Mouse (Mus musculus) hindbrain, embryonic 14.5 days (tissue): ENCODE data around the gene Fut2. TPM values are rescaled to one million over a fixed set of nuclear protein-coding genes. Genes with fewer than 3 reads are reported as not detected.
A peak's percentile ranks its signal among the peaks of the same experiment; 100 is the strongest.

Source experiments
- ATAC-seq: fragments of 200-750 bp; cut with Nextera tagmentation; 2 replicates; pipeline ENCODE4 v1.8.0; 2017; ENCODE audit warnings: moderate number of reproducible peaks, mild to moderate bottlenecking, moderate TSS enrichment, moderate library complexity; ENCODE audit not compliant: low FRiP score
- DNase-seq: peaks from one replicate; pipeline ENCODE4 v3.0.0-alpha.2; 2015; ENCODE audit warnings: low spot score
- H3K27ac ChIP-seq: fragments of 300-500 bp; sonication (generic); 2 replicates; pipeline ENCODE4 v1.5.1; 2014; ENCODE audit warnings: mild to moderate bottlenecking, moderate library complexity
- H3K27me3 ChIP-seq: fragments of 300-500 bp; sonication (generic); 2 replicates; pipeline ENCODE4 v1.6.1; 2014; ENCODE audit warnings: mild to moderate bottlenecking, low read length, mixed read lengths; ENCODE audit not compliant: control insufficient read depth, insufficient read depth
- H3K36me3 ChIP-seq: fragments of 300-500 bp; sonication (generic); replicated peaks from 2 replicates; pipeline ENCODE4 v1.6.1; 2014; ENCODE audit not compliant: control insufficient read depth, insufficient read depth
- H3K4me1 ChIP-seq: fragments of 300-500 bp; sonication (generic); replicated peaks from 2 replicates; pipeline ENCODE4 v1.6.1; 2014; ENCODE audit warnings: antibody characterized with exemption, low read length, mixed read lengths; ENCODE audit not compliant: control insufficient read depth, insufficient read depth
- H3K4me2 ChIP-seq: fragments of 300-500 bp; sonication (generic); replicated peaks from 2 replicates; pipeline ENCODE4 v1.6.1; 2014; ENCODE audit warnings: mild to moderate bottlenecking, moderate library complexity
- H3K4me3 ChIP-seq: fragments of 300-500 bp; sonication (generic); replicated peaks from 2 replicates; pipeline ENCODE4 v1.5.1; 2014; ENCODE audit warnings: mild to moderate bottlenecking, low read length
- H3K9ac ChIP-seq: fragments of 300-500 bp; sonication (generic); 2 replicates; pipeline ENCODE4 v1.6.1; 2014
- H3K9me3 ChIP-seq: fragments of 300-500 bp; sonication (generic); 2 replicates; pipeline ENCODE4 v1.6.1; 2016; ENCODE audit warnings: low read length; ENCODE audit not compliant: control insufficient read depth
- WGBS: fragments of 180-500 bp; shearing (Covaris S2); extraction: QIAGEN DNeasy Blood & Tissue Kit; methylation state at CpG from one replicate; pipeline ENCODE4 v1.1.7; 2014; 5-methylcytosine and 5-hydroxymethylcytosine counted together
- polyA plus RNA-seq: library from polyadenylated mRNA; unstranded; fragments of >200 nt; fragmentation: Nextera tagmentation; extraction: Ambion mirVana; gene quantifications from 2 replicates; pipeline ENCODE4 v1.2.1, GENCODE M21; 2014

Gene Fut2
- polyA plus RNA-seq, 1 experiment from 2014 or later, result 0.11 TPM

GRCm38 (mm10) chr7:45709677-45710355 lies 43.6 kb upstream of the Fut2 start:
- 55% methylated on average over 14 of the region's 14 CpGs for WGBS
- 0 out of 2 replicates have a peak overlapping the region, but pooled peaks have one; percentile 13 for H3K4me2 ChIP-seq
- no peak overlapping the region for H3K4me3 ChIP-seq
- no peak overlapping the region for H3K9ac ChIP-seq
- H3K27me3 ChIP-seq, result no peaks in the 10 kb centered on the region
- H3K4me1 ChIP-seq, result peaks cover 57% of the 10 kb centered on the region
- no peaks in the 10 kb centered on the region for H3K9me3 ChIP-seq
- peaks cover 38% of the 10 kb centered on the region for H3K36me3 ChIP-seq
- no peak for ATAC-seq
- DNase-seq, result no peak
- H3K27ac ChIP-seq, result peak overlapping the region; percentile 30; the same call in 1 of the 2 replicates

GRCm38 (mm10) chr7:45709036-45709435 lies 42.8 kb upstream of the Fut2 start:
- no peak for ATAC-seq
- Histone ChIP-seq H3K9ac (no peak overlapping the region), H3K27ac (peak overlapping the region; percentile 43; the same call in 1 of the 2 replicates), H3K4me3 (no peak overlapping the region), H3K4me2 (0 out of 2 replicates have a peak overlapping the region, but pooled peaks have one; percentile 13), H3K27me3 (no peaks in the 10 kb centered on the region), H3K4me1 (peaks cover 50% of the 10 kb centered on the region), H3K9me3 (no peaks in the 10 kb centered on the region), H3K36me3 (peaks cover 38% of the 10 kb centered on the region)
- peak; percentile 63 for DNase-seq
- WGBS, result 23% methylated on average over 6 of the region's 6 CpGs

GRCm38 (mm10) chr7:45708221-45708761 lies 42.1 kb upstream of the Fut2 start:
- Histone ChIP-seq H3K27me3 (no peaks in the 10 kb centered on the region), H3K4me1 (peaks cover 56% of the 10 kb centered on the region), H3K9ac (no peak overlapping the region), H3K36me3 (peaks cover 36% of the 10 kb centered on the region), H3K4me2 (peak overlapping the region; percentile 94; the same call in 1 of the 2 replicates), H3K4me3 (no peak overlapping the region), H3K9me3 (no peaks in the 10 kb centered on the region), H3K27ac (peak overlapping the region; percentile 43; the same call in 1 of the 2 replicates)
- no peak for DNase-seq
- WGBS, result 58% methylated on average over 13 of the region's 13 CpGs
- no peak for ATAC-seq

GRCm38 (mm10) chr7:45707375-45707967 lies 41.3 kb upstream of the Fut2 start:
- Histone ChIP-seq H3K4me2 (peak overlapping the region; percentile 94), H3K27ac (peak overlapping the region; percentile 34), H3K9me3 (no peaks in the 10 kb centered on the region), H3K36me3 (peaks cover 28% of the 10 kb centered on the region), H3K9ac (peak overlapping the region; percentile 6; the same call in 1 of the 2 replicates), H3K4me3 (peak overlapping the region; percentile 52), H3K4me1 (peaks cover 59% of the 10 kb centered on the region), H3K27me3 (no peaks in the 10 kb centered on the region)
- WGBS, result under 1% methylated on average over 27 of the region's 27 CpGs
- no peak; the same call in 1 of the 2 replicates for ATAC-seq
- DNase-seq, result peak; percentile 82

- peak overlapping the region; percentile 34 for H3K27ac ChIP-seq
- peak overlapping the region; percentile 94 for H3K4me2 ChIP-seq
- H3K4me3 ChIP-seq, result peak overlapping the region; percentile 52
- no peaks in the 10 kb centered on the region for H3K9me3 ChIP-seq
- peak; percentile 73 for DNase-seq
- no peak for ATAC-seq
- H3K36me3 ChIP-seq, result peaks cover 21% of the 10 kb centered on the region
- H3K4me1 ChIP-seq, result peaks cover 59% of the 10 kb centered on the region
- H3K27me3 ChIP-seq, result no peaks in the 10 kb centered on the region
- H3K9ac ChIP-seq, result peak overlapping the region; percentile 69
- 0% methylated on average over 41 of the region's 45 CpGs for WGBS
Observed at GRCm38 (mm10) chr7:45706721-45707241, 40.6 kb upstream of the Fut2 start.

DNA sequence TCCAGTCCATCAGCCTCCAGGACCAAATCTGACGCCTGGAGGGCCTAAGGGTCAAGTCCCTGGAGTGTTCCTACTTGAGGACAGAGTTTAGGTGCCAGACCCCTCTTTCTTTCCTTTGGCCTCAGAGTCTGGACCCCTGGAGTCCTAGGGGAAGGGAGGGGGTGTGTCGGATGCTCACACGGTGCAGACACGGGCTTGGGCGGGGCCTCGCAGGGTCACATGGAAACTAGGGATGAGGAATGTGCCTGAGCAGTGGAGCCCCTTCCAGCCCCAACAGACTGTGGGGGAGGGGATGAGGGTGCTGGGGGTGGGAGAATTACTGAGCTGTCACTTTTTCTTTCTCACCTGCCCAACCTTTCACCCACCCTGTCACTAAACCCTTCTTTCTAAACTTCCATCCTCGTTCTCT lies 39.7 kb upstream of the Fut2 start:
- Histone ChIP-seq H3K27ac (no peak overlapping the region), H3K27me3 (no peaks in the 10 kb centered on the region), H3K4me1 (peaks cover 68% of the 10 kb centered on the region), H3K9me3 (no peaks in the 10 kb centered on the region), H3K36me3 (peaks cover 12% of the 10 kb centered on the region), H3K4me3 (peak overlapping the region; percentile 52), H3K9ac (peak overlapping the region; percentile 69), H3K4me2 (peak overlapping the region; percentile 94)
- DNase-seq (no peak), ATAC-seq (no peak)
- 0% methylated on average over 7 of the region's 7 CpGs for WGBS

- DNase-seq, result no peak
- WGBS, result 0% methylated on average over 21 of the region's 21 CpGs
- H3K36me3 ChIP-seq, result peaks cover 8% of the 10 kb centered on the region
Observed at GRCm38 (mm10) chr7:45705443-45705864, 39.3 kb upstream of the Fut2 start.

GRCm38 (mm10) chr7:45704730-45705442 lies 38.7 kb upstream of the Fut2 start, which contains the start of gene Dbp:
Gene Dbp, plus strand, starts transcription at chr7:45705088.
- under 1% methylated on average over 36 of the region's 36 CpGs for WGBS
- peaks cover 65% of the 10 kb centered on the region for H3K4me1 ChIP-seq
- peak within 1 kb of the TSS; percentile 81 for H3K27ac ChIP-seq
- peak within 1 kb of the TSS; percentile 53 for H3K9ac ChIP-seq
- H3K4me3 ChIP-seq, result peak within 1 kb of the TSS; percentile 52
- 0 out of 2 replicates have a peak, but pooled peaks cover 2% of the 10 kb centered on the region for H3K36me3 ChIP-seq
- H3K4me2 ChIP-seq, result peak within 1 kb of the TSS; percentile 94
- H3K27me3 ChIP-seq, result no peaks in the 10 kb centered on the region
- DNase-seq (peak; percentile 97), ATAC-seq (peak; percentile 88)
- no peaks in the 10 kb centered on the region for H3K9me3 ChIP-seq

More at GRCm38 (mm10) chr7:45705443-45705864, 39.3 kb upstream of the Fut2 start:
- Histone ChIP-seq H3K4me2 (peak overlapping the region; percentile 94), H3K27ac (peak overlapping the region; percentile 15; the same call in 1 of the 2 replicates), H3K9me3 (no peaks in the 10 kb centered on the region), H3K9ac (peak overlapping the region; percentile 44), H3K4me3 (peak overlapping the region; percentile 52), H3K4me1 (peaks cover 68% of the 10 kb centered on the region), H3K27me3 (no peaks in the 10 kb centered on the region)
- no peak for ATAC-seq
